9 mouse cellular contexts compared by ENCODE assay signal in genomic region chr2:102804109-102804508, GRCm38 (mm10).
DNase-seq lines count a peak whose midpoint lies in the region; ATAC-seq and TF ChIP-seq lines count a peak whose summit lies in the region.
"Had no signal": no experiment of that assay in that cellular context is flagged by ENCODE, and none has a peak within 500 bp of the region (broad histone marks: within the 10 kb centered on the region; RNA-seq: fewer than 3 reads in every experiment).

No protein-coding gene starts in this region.

- no peaks in the 10 kb centered on the region for H3K9me3 ChIP-seq in heart, postnatal 0 days (replicated peaks; ENCODE audit: control insufficient read depth, low read length)
- no peaks in the 10 kb centered on the region for H3K9me3 ChIP-seq in heart, embryonic 11.5 days (replicated peaks; ENCODE audit: control insufficient read depth, low read length)
- no peaks in the 10 kb centered on the region for H3K9me3 ChIP-seq in forebrain, embryonic 15.5 days
- no peaks in the 10 kb centered on the region for H3K9me3 ChIP-seq in midbrain, embryonic 13.5 days
- H3K9me3 ChIP-seq: neural tube, embryonic 13.5 days had no signal

- no peaks in the 10 kb centered on the region for H3K36me3 ChIP-seq in heart, postnatal 0 days (replicated peaks; ENCODE audit: control insufficient read depth, insufficient read depth, low read length)
- H3K36me3 ChIP-seq in heart, embryonic 11.5 days (ENCODE audit: control insufficient read depth, insufficient read depth, low read length): no peaks in the 10 kb centered on the region
- no peaks in the 10 kb centered on the region for H3K36me3 ChIP-seq in forebrain, embryonic 15.5 days
- H3K36me3 ChIP-seq in midbrain, embryonic 13.5 days: no peaks in the 10 kb centered on the region
- H3K36me3 ChIP-seq: neural tube, embryonic 13.5 days had no signal

- 17% methylated on average over 2 of the region's 2 CpGs for WGBS in heart, postnatal 0 days
- WGBS in heart, embryonic 11.5 days (ENCODE audit: insufficient replicate concordance): 41% methylated on average over 2 of the region's 2 CpGs
- WGBS in forebrain, embryonic 15.5 days: 37% methylated on average over 2 of the region's 2 CpGs
- WGBS in midbrain, embryonic 13.5 days: 54% methylated on average over 2 of the region's 2 CpGs

- TF ChIP-seq CTCF in heart, postnatal 0 days (IDR thresholded peaks at IDR 0.05; ENCODE audit: low read depth): peak; percentile 82

- no peak overlapping the region for H3K27ac ChIP-seq in heart, postnatal 0 days (ENCODE audit: low read depth)
- H3K27ac ChIP-seq in heart, embryonic 11.5 days (ENCODE audit: low read depth, low read length): no peak overlapping the region
- no peak overlapping the region for H3K27ac ChIP-seq in forebrain, embryonic 15.5 days (replicated peaks)
- no peak overlapping the region for H3K27ac ChIP-seq in midbrain, embryonic 13.5 days
- H3K27ac ChIP-seq: neural tube, embryonic 13.5 days had no signal

- ATAC-seq in heart, postnatal 0 days (ENCODE audit: insufficient read depth, low read depth): no peak
- ATAC-seq in heart, embryonic 11.5 days (replicated peaks; ENCODE audit: insufficient number of reproducible peaks, low FRiP score, low TSS enrichment): no peak
- ATAC-seq in forebrain, embryonic 15.5 days (replicated peaks): no peak
- no peak for ATAC-seq in midbrain, embryonic 13.5 days

- H3K9ac ChIP-seq in heart, postnatal 0 days (replicated peaks; ENCODE audit: low read depth, low read length): no peak overlapping the region
- no peak overlapping the region for H3K9ac ChIP-seq in heart, embryonic 11.5 days (ENCODE audit: low read depth, low read length)
- no peak overlapping the region for H3K9ac ChIP-seq in forebrain, embryonic 15.5 days (replicated peaks)
- no peak overlapping the region for H3K9ac ChIP-seq in midbrain, embryonic 13.5 days (replicated peaks)
- H3K9ac ChIP-seq: neural tube, embryonic 13.5 days had no signal

- no peak overlapping the region for H3K4me2 ChIP-seq in heart, postnatal 0 days (ENCODE audit: low read depth, low read length)
- H3K4me2 ChIP-seq in heart, embryonic 11.5 days: no peak overlapping the region
- no peak overlapping the region for H3K4me2 ChIP-seq in forebrain, embryonic 15.5 days (replicated peaks)
- H3K4me2 ChIP-seq in midbrain, embryonic 13.5 days (replicated peaks): no peak overlapping the region
- H3K4me2 ChIP-seq: neural tube, embryonic 13.5 days had no signal

- TF ChIP-seq EP300 in heart, postnatal 0 days (IDR thresholded peaks at IDR 0.05; ENCODE audit: low read depth): no peak

- peak; percentile 58 for DNase-seq in heart, postnatal 0 days (ENCODE audit: low spot score)
- peak; percentile 5 to 25 for DNase-seq in spleen, postnatal 36 days (ENCODE audit: low spot score in 2 of 2)
- no peak for DNase-seq in spleen, postnatal 10 days (ENCODE audit: low spot score in 2 of 2)
- DNase-seq in embryo, embryonic 11 days: peak; percentile 57
- DNase-seq in skeletal muscle tissue, adult 2 months (ENCODE audit: low read depth, low spot score): peak; percentile 37

- no peak overlapping the region for H3K4me3 ChIP-seq in heart, postnatal 0 days (ENCODE audit: low read depth, low read length)
- no peak overlapping the region for H3K4me3 ChIP-seq in heart, embryonic 11.5 days (ENCODE audit: low read depth, low read length)
- H3K4me3 ChIP-seq in forebrain, embryonic 15.5 days: no peak overlapping the region
- H3K4me3 ChIP-seq in midbrain, embryonic 13.5 days (replicated peaks): no peak overlapping the region
- H3K4me3 ChIP-seq: neural tube, embryonic 13.5 days had no signal

- no peaks in the 10 kb centered on the region for H3K4me1 ChIP-seq in heart, postnatal 0 days (ENCODE audit: control insufficient read depth, insufficient read depth)
- no peaks in the 10 kb centered on the region for H3K4me1 ChIP-seq in heart, embryonic 11.5 days (ENCODE audit: control insufficient read depth, insufficient read depth, low read length)
- H3K4me1 ChIP-seq in forebrain, embryonic 15.5 days: no peaks in the 10 kb centered on the region
- H3K4me1 ChIP-seq in midbrain, embryonic 13.5 days (replicated peaks): no peaks in the 10 kb centered on the region
- H3K4me1 ChIP-seq: neural tube, embryonic 13.5 days had no signal

- H3K27me3 ChIP-seq in heart, postnatal 0 days (ENCODE audit: control insufficient read depth, insufficient read depth, low read length): no peaks in the 10 kb centered on the region
- no peaks in the 10 kb centered on the region for H3K27me3 ChIP-seq in heart, embryonic 11.5 days (ENCODE audit: control insufficient read depth, insufficient read depth, low read length)
- H3K27me3 ChIP-seq in forebrain, embryonic 15.5 days: no peaks in the 10 kb centered on the region
- H3K27me3 ChIP-seq in midbrain, embryonic 13.5 days: no peaks in the 10 kb centered on the region
- H3K27me3 ChIP-seq: neural tube, embryonic 13.5 days had no signal

Comparison
In these comparisons a context has a peak if more than half of its experiments do, and no peak if none do; other contexts are left out.
1. DNase-seq: peak in heart, postnatal 0 days (single experiment), spleen, postnatal 36 days (2 of 2), embryo, embryonic 11 days (single experiment) and skeletal muscle tissue, adult 2 months (single experiment); none in spleen, postnatal 10 days (0 of 2).